Mouse (Mus musculus) CD4-positive, CD25-positive, alpha-beta regulatory T cell, adult 4 months (primary cell): ENCODE measurements around the gene Vrk2. TPM values are rescaled to one million over a fixed set of nuclear protein-coding genes. Genes with fewer than 3 reads are reported as not detected.

ENCODE experiments used
- polyA plus RNA-seq, 2 experiments: library from polyadenylated mRNA; unstranded; fragments of 100-300 nt; shearing (Covaris generic); gene quantifications; one replicate each; pipeline ENCODE4 v1.2.1; 2017

Vrk2 gene
- polyA plus RNA-seq, 2 experiments from 2014 or later, result 48.1 to 52.4 TPM

Other genes with a start within 250 kb of the Vrk2 start
- 10 to 100 TPM; 17.1 to 21.8 TPM for gene Fancl, start 207.9 kb downstream of the Vrk2 start, polyA plus RNA-seq
- not detected for gene Gm6899, start 758 bp downstream of the Vrk2 start, polyA plus RNA-seq